Mouse (Mus musculus) C2C12 (cell line): ENCODE data around the gene Olfr1270.
"Not testable (repeated sequence)": the region's sequence is repeated elsewhere in the genome, so short reads cannot be mapped to it uniquely, and the experiment has no call there.

ENCODE experiments used
- CEBPB ChIP-seq: IDR thresholded peaks from one replicate; pipeline ENCODE4 v1.6.1; 2011; ENCODE audit warnings: low read depth, mild to moderate bottlenecking, control low read depth, moderate library complexity
- CTCF ChIP-seq: IDR thresholded peaks from one replicate; pipeline ENCODE4 v1.5.1; 2011; ENCODE audit not compliant: control insufficient read depth, insufficient read depth, insufficient read length
- FOSL1 ChIP-seq: IDR thresholded peaks from one replicate; pipeline ENCODE4 v1.8.0; 2011; ENCODE audit warnings: mild to moderate bottlenecking, low read length; ENCODE audit not compliant: poor library complexity, insufficient read depth, severe bottlenecking
- MAX ChIP-seq: IDR thresholded peaks from one replicate; pipeline ENCODE4 v1.6.1; 2011; ENCODE audit warnings: mild to moderate bottlenecking, control low read depth
- MYOG ChIP-seq: IDR thresholded peaks from one replicate; pipeline ENCODE4 v1.6.1; 2011; ENCODE audit not compliant: control insufficient read depth, insufficient read length; ENCODE audit errors: extremely low read depth
- USF1 ChIP-seq: IDR thresholded peaks from one replicate; pipeline ENCODE4 v1.6.1; 2011; ENCODE audit warnings: low read depth, mild to moderate bottlenecking, control low read depth, moderate library complexity

DNA sequence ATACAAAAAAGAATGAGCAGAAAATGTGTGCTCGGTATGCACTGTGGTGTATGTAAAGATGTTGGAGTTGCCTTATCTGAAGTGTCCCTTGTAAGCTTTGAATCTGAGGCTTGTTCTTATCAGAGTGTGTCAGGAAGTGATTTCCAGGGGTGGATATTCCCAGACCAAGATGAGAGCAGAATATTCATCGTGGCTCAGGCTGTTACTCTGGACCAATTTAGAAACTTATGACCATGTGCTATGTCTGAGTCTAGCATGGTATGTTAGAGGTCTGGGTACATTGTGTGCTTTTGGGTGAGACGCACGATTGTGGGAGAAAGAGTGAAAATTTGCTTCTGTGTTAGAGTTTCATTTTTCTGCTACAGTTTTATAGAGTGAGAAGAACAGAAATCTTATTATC, 33.2 kb upstream of the Olfr1270 start:
- TF ChIP-seq CTCF, MAX, MYOG, CEBPB, USF1, FOSL1: not testable (repeated sequence)
